Mouse (Mus musculus) gastrocnemius, postnatal 25 days (tissue): ENCODE results near the gene Sst. TPM values are rescaled to one million over a fixed set of nuclear protein-coding genes. Genes with fewer than 3 reads are reported as not detected.

ENCODE experiments used
- DNase-seq: peaks from one replicate; pipeline ENCODE4 v3.0.0; 2022
- total RNA-seq, 2 experiments: library from RNA; stranded (reverse); gene quantifications; 1 replicate in 1 of 2; 2 replicates in 1 of 2; pipeline ENCODE4 v1.2.3; 2021

Gene Sst
- total RNA-seq, 2 experiments from 2014 or later, result not detected

GRCm38 (mm10) chr16:23885098-23885497, 5.7 kb downstream of the Sst start:
- no peak for DNase-seq

DNA sequence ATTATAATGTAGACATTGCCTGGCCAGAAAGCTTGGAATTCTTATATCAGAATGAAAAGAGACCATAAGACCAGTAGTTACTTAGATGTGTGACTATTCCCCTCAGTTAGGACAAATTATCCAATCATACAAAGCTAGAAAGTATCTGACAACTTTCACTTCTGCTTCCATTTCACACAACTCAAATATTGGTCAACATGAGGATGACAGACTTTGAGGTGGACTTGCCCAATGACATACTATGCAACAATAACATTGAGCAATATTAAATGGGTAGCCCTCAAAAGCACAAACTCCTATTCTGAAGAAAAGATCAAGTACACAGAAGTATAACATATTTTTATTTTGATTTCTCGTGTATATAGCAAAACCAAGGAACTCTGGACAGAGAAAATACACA, 35.5 kb downstream of the Sst start:
- DNase-seq, result no peak

GRCm38 (mm10) chr16:23849720-23850119, 41.0 kb downstream of the Sst start:
- DNase-seq, result no peak

- no peak for DNase-seq
These were observed 41.6 kb downstream of the Sst start for GRCm38 (mm10) chr16:23849176-23849575.

- no peak for DNase-seq
These were observed 46.1 kb downstream of the Sst start for GRCm38 (mm10) chr16:23844622-23845021.

GRCm38 (mm10) chr16:23842609-23843008, 48.1 kb downstream of the Sst start:
- DNase-seq, result no peak

Other genes starting within 250 kb of the Sst start
- not detected for gene Rtp2, start 41.4 kb upstream of the Sst start, total RNA-seq
- gene Gm37419, start 97.5 kb upstream of the Sst start, total RNA-seq, result not detected
- 10 to 100 TPM; 36.6 to 68.3 TPM for gene Bcl6, start 97.9 kb upstream of the Sst start, total RNA-seq